8 mouse cellular contexts compared by ENCODE assay signal in the genomic region with DNA sequence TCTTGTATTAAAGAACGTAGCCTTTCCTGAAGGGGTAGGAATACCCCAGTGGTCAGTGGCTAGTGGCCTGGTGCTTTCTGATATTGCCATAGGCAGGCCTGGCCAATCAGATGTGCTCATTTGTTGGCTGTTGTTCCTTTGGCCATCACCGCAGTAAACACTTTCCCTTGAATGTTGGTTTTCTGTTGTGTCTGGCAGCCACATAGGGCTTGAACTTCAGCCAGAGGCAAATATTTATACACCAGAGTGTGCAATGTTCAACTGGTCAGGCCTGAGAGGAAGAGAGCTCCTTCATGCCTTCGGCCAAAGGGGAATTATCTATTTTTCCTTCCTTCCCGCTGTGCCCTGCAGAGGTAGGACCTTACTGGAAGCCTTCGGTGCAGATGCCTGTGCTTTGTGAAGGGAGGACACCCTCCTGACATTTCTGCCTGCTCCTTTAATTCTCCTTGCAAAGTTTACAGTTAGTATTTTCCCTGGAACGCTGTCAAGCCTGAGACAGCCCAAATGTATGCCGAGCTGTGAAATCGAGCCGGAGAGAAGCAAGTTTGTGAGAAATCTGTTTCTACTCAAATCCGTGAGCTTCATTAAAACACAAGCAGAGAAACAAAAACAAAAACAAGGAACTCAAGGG.
A peak's percentile ranks its signal among the peaks of the same experiment; 100 is the strongest.
DNase-seq lines count a peak whose midpoint lies in the region; ATAC-seq and TF ChIP-seq lines count a peak whose summit lies in the region.

No protein-coding gene starts in this region.

- peaks cover 6% of the 10 kb centered on the region; the same call in 1 of the 2 replicates for H3K9me3 ChIP-seq in E14TG2a.4 (ENCODE audit: low read length)
- H3K9me3 ChIP-seq in forebrain, embryonic 16.5 days (ENCODE audit: control insufficient read depth, low read length), result no peaks in the 10 kb centered on the region
- H3K9me3 ChIP-seq in hindbrain, embryonic 14.5 days (ENCODE audit: control insufficient read depth, low read length), result no peaks in the 10 kb centered on the region
- no peaks in the 10 kb centered on the region for H3K9me3 ChIP-seq in neural tube, embryonic 13.5 days

- H3K27me3 ChIP-seq in E14TG2a.4 (ENCODE audit: insufficient read depth, low read length), result peaks cover 20% of the 10 kb centered on the region
- H3K27me3 ChIP-seq in forebrain, embryonic 16.5 days (replicated peaks; ENCODE audit: control insufficient read depth, insufficient read depth, low read length), result no peaks in the 10 kb centered on the region
- no peaks in the 10 kb centered on the region for H3K27me3 ChIP-seq in hindbrain, embryonic 14.5 days (ENCODE audit: control insufficient read depth, insufficient read depth, low read length)
- H3K27me3 ChIP-seq in neural tube, embryonic 13.5 days, result no peaks in the 10 kb centered on the region

- H3K9ac ChIP-seq in forebrain, embryonic 16.5 days (replicated peaks; ENCODE audit: low read depth, low read length), result peak overlapping the region; percentile 42
- peak overlapping the region; percentile 12; the same call in 1 of the 2 replicates for H3K9ac ChIP-seq in hindbrain, embryonic 14.5 days
- no peak overlapping the region for H3K9ac ChIP-seq in neural tube, embryonic 13.5 days

- H3K36me3 ChIP-seq in E14TG2a.4 (ENCODE audit: insufficient read depth, low read length), result no peaks in the 10 kb centered on the region
- H3K36me3 ChIP-seq in forebrain, embryonic 16.5 days (ENCODE audit: control insufficient read depth, insufficient read depth), result no peaks in the 10 kb centered on the region
- no peaks in the 10 kb centered on the region for H3K36me3 ChIP-seq in hindbrain, embryonic 14.5 days (replicated peaks; ENCODE audit: control insufficient read depth, insufficient read depth)
- no peaks in the 10 kb centered on the region for H3K36me3 ChIP-seq in neural tube, embryonic 13.5 days

- no peak for TF ChIP-seq CTCF in E14TG2a.4 (conservative IDR thresholded peaks at IDR 0.05; ENCODE audit: low read length)

- H3K4me2 ChIP-seq in forebrain, embryonic 16.5 days (ENCODE audit: low read length), result peak overlapping the region; percentile 56
- peak overlapping the region; percentile 35 for H3K4me2 ChIP-seq in hindbrain, embryonic 14.5 days (replicated peaks)
- peak overlapping the region; percentile 51 for H3K4me2 ChIP-seq in neural tube, embryonic 13.5 days

- peak overlapping the region; percentile 87 for H3K27ac ChIP-seq in forebrain, embryonic 16.5 days (ENCODE audit: low read length)
- H3K27ac ChIP-seq in hindbrain, embryonic 14.5 days, result peak overlapping the region; percentile 75
- H3K27ac ChIP-seq in neural tube, embryonic 13.5 days (replicated peaks), result peak overlapping the region; percentile 77

- DNase-seq in NIH3T3 (ENCODE audit: low read depth), result peak; percentile 60
- DNase-seq in hindbrain, embryonic 14.5 days (ENCODE audit: low spot score), result no peak
- DNase-seq in left cerebral cortex, adult 8-10 months (ENCODE audit: low spot score in 2 of 2), result peak; percentile 21 to 29
- DNase-seq in thymus, postnatal 0 days (ENCODE audit: low spot score), result no peak
- no peak for DNase-seq in embryo, embryonic 10.5 days (ENCODE audit: low spot score)

- H3K4me1 ChIP-seq in E14TG2a.4 (replicated peaks; ENCODE audit: low read depth, low read length), result no peaks in the 10 kb centered on the region
- peaks cover 43% of the 10 kb centered on the region for H3K4me1 ChIP-seq in forebrain, embryonic 16.5 days (replicated peaks; ENCODE audit: control insufficient read depth, insufficient read depth, low read length)
- peaks cover 31% of the 10 kb centered on the region for H3K4me1 ChIP-seq in hindbrain, embryonic 14.5 days (replicated peaks; ENCODE audit: control insufficient read depth, insufficient read depth, low read length)
- H3K4me1 ChIP-seq in neural tube, embryonic 13.5 days (replicated peaks), result peaks cover 82% of the 10 kb centered on the region

- 0 out of 2 replicates have a peak overlapping the region, but pooled peaks have one; percentile 14 for H3K4me3 ChIP-seq in E14TG2a.4 (replicated peaks; ENCODE audit: low read length)
- H3K4me3 ChIP-seq in forebrain, embryonic 16.5 days (replicated peaks; ENCODE audit: low read length), result peak overlapping the region; percentile 45
- peak overlapping the region; percentile 26 for H3K4me3 ChIP-seq in hindbrain, embryonic 14.5 days (replicated peaks; ENCODE audit: low read length)
- peak overlapping the region; percentile 27 for H3K4me3 ChIP-seq in neural tube, embryonic 13.5 days

- 38% methylated on average over 10 of the region's 10 CpGs for WGBS in forebrain, embryonic 16.5 days
- WGBS in hindbrain, embryonic 14.5 days, result 59% methylated on average over 10 of the region's 10 CpGs
- WGBS in neural tube, embryonic 13.5 days, result 68% methylated on average over 10 of the region's 10 CpGs

- ATAC-seq in forebrain, embryonic 16.5 days, result peak; percentile 29
- peak; percentile 25; the same call in 1 of the 2 replicates for ATAC-seq in hindbrain, embryonic 14.5 days (ENCODE audit: low FRiP score)
- no peak for ATAC-seq in neural tube, embryonic 13.5 days (ENCODE audit: low read depth)

Comparison
In these comparisons a context has a peak if more than half of its experiments do, and no peak if none do; other contexts are left out.
1. DNase-seq: peak in NIH3T3 (single experiment) and left cerebral cortex, adult 8-10 months (2 of 2); none in hindbrain, embryonic 14.5 days (single experiment), thymus, postnatal 0 days (single experiment) and embryo, embryonic 10.5 days (single experiment).
2. Peak in every context shown above with its lines, with median percentiles within 50 percentile points of each other: H3K4me3 ChIP-seq, H3K27ac ChIP-seq and H3K4me2 ChIP-seq.